Mouse (Mus musculus): Measurements from ENCODE around the gene Epha6.

DNA sequence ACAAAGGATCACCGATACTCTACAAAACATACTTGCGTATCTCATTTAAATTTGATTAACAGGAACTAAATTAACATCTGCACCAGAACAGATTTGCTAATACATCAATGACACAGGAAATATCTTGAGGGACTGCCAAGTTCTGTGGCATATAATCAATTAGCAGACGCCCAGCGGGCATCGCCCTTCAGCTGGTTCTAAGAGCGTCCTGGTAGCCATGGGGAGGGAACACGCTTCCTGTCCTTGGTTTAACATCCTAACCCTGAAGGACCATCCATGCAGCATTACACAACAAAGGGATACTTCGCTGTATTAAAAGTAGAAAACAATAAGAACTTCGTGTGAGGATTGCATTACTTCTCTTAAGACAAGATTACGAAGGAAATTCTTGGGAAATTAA, 769.0 kb downstream of the Epha6 start:
- TF ChIP-seq POLR2A (IDR thresholded peaks at IDR 0.05; ENCODE audit: borderline replicate concordance, insufficient read depth, low read length) (no peak), CTCF (IDR thresholded peaks at IDR 0.05; ENCODE audit: borderline replicate concordance, insufficient read depth, low read depth, low read length) (no peak)
